Mouse (Mus musculus): Measurements from ENCODE around the gene AC140267.1. TPM values are rescaled to one million over a fixed set of nuclear protein-coding genes. Genes with fewer than 3 reads are reported as not detected.

Gene AC140267.1
- polyA plus RNA-seq, 1 experiment from 2014 or later = not detected

DNA sequence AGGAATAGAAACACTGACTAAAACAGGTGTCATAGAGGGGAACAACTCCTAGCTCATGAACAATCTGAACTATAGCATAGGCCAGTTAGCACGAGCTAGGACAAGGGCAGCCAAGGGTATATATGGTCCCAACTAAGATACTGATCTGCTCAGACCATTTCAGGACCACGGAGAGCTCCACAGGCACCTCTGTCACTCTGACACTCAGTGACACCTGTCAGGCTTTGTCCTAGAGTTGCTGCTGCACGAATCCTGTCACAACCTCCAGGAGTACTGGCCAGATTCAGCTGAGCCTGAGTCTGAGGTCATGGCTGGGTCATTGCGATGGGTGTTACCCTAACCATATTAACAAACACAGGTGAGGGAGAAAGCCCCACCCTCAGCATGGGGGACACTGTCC, 32.2 kb upstream of the AC140267.1 start:
- Histone ChIP-seq H3K4me2 (ENCODE audit: low read depth, severe bottlenecking) (no peak overlapping the region), H3K27me3 (ENCODE audit: control insufficient read depth, insufficient read depth, low read length) (no peaks in the 10 kb centered on the region), H3K4me1 (ENCODE audit: control insufficient read depth, insufficient read depth, low read length) (no peaks in the 10 kb centered on the region), H3K9ac (ENCODE audit: low read length) (no peak overlapping the region), H3K36me3 (ENCODE audit: control insufficient read depth, insufficient read depth, low read length) (no peaks in the 10 kb centered on the region), H3K4me3 (ENCODE audit: low read depth, low read length) (no peak overlapping the region), H3K9me3 (ENCODE audit: control insufficient read depth, low read length) (no peaks in the 10 kb centered on the region), H3K27ac (replicated peaks; ENCODE audit: low read depth, low read length) (no peak overlapping the region)
- DNase-seq (ENCODE audit: low spot score) = peak; percentile 73
- ATAC-seq (ENCODE audit: insufficient number of reproducible peaks, low FRiP score, low TSS enrichment, low read depth) = no peak
- 32% methylated on average over 4 of the region's 4 CpGs for WGBS

DNA sequence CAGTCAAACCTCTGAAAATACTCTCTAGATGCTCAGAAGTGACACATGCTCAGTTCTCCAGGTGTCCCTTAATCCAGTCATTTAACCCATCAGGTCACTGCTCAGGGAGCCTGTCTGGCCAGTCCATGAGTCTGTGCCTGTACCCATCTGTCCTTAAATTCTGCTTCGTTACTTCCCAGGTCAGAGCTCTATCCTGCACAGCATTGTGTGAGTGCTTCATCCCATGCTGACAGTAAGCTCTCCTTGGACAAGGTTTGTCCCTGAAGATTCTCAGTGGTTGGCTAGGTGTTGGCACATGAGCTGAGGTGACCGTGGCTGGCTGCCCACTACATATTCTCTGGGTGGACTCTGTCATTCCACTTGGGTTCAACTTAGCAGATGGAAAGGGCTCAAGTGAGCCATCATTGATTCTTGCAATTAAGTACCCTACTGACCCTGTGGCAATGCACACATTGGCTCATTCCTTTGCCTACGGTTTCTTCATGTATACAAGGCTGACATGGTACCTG, 29.5 kb upstream of the AC140267.1 start:
- Histone ChIP-seq H3K36me3 (ENCODE audit: control insufficient read depth, insufficient read depth, low read length) (no peaks in the 10 kb centered on the region), H3K4me1 (ENCODE audit: control insufficient read depth, insufficient read depth, low read length) (no peaks in the 10 kb centered on the region), H3K4me2 (ENCODE audit: low read depth, severe bottlenecking) (no peak overlapping the region), H3K27ac (replicated peaks; ENCODE audit: low read depth, low read length) (no peak overlapping the region), H3K9ac (ENCODE audit: low read length) (no peak overlapping the region), H3K9me3 (ENCODE audit: control insufficient read depth, low read length) (no peaks in the 10 kb centered on the region), H3K27me3 (ENCODE audit: control insufficient read depth, insufficient read depth, low read length) (no peaks in the 10 kb centered on the region), H3K4me3 (ENCODE audit: low read depth, low read length) (no peak overlapping the region)
- ATAC-seq (ENCODE audit: insufficient number of reproducible peaks, low FRiP score, low TSS enrichment, low read depth) (no peak), DNase-seq (ENCODE audit: low spot score) (no peak)
- WGBS = 92% methylated on average over 3 of the region's 3 CpGs

DNA sequence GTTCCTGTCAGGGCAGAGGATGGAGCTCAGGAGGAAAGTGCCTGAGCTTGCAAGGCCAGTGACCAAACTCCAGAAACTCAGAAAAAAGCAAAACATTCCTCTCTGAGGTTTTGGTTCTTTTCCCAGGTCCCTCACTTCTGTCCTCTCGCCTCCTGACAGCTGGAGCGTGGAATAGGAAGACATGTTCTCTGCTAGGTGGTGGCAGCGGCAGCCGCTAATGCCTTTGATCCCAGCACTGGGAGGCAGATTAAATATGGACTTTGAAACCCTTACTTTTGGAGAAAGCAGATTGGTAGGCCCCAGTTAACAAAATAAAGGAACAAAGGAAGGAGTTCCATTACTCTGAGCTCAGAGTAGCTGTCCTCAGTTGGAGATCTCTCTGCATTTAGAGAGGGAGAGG, 27.2 kb upstream of the AC140267.1 start:
- Histone ChIP-seq H3K27ac (replicated peaks; ENCODE audit: low read depth, low read length) (no peak overlapping the region), H3K27me3 (ENCODE audit: control insufficient read depth, insufficient read depth, low read length) (no peaks in the 10 kb centered on the region), H3K4me2 (ENCODE audit: low read depth, severe bottlenecking) (no peak overlapping the region), H3K9me3 (ENCODE audit: control insufficient read depth, low read length) (no peaks in the 10 kb centered on the region), H3K9ac (ENCODE audit: low read length) (no peak overlapping the region), H3K36me3 (ENCODE audit: control insufficient read depth, insufficient read depth, low read length) (peaks cover 2% of the 10 kb centered on the region; the same call in 1 of the 2 replicates), H3K4me3 (ENCODE audit: low read depth, low read length) (no peak overlapping the region), H3K4me1 (ENCODE audit: control insufficient read depth, insufficient read depth, low read length) (no peaks in the 10 kb centered on the region)
- WGBS = 30% methylated on average over 4 of the region's 4 CpGs
- DNase-seq (ENCODE audit: low spot score) = no peak
- no peak for ATAC-seq (ENCODE audit: insufficient number of reproducible peaks, low FRiP score, low TSS enrichment, low read depth)

DNA sequence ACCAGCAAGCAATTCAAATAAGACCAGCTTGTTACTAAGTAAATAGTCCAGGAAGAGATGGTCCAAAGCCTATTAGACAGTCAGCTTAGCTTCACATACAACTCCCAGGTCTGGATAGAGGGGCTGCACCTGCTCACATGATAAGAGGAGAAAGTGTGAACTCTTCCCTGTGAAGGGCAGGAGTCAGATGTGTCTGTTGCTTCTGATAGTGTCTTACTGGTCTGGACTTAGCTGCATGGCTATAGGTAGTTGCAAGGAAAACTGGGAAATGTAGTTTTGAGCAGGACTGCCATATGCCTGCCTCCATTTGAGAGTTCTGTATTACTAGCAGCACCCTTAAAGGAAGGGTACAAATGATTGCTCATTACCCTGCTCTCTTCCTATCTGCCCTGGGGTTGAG, 21.9 kb upstream of the AC140267.1 start:
- Histone ChIP-seq H3K36me3 (ENCODE audit: control insufficient read depth, insufficient read depth, low read length) (peaks cover 4% of the 10 kb centered on the region; the same call in 1 of the 2 replicates), H3K9me3 (ENCODE audit: control insufficient read depth, low read length) (no peaks in the 10 kb centered on the region), H3K4me3 (ENCODE audit: low read depth, low read length) (no peak overlapping the region), H3K27ac (replicated peaks; ENCODE audit: low read depth, low read length) (no peak overlapping the region), H3K4me2 (ENCODE audit: low read depth, severe bottlenecking) (no peak overlapping the region), H3K9ac (ENCODE audit: low read length) (no peak overlapping the region), H3K4me1 (ENCODE audit: control insufficient read depth, insufficient read depth, low read length) (peaks cover 2% of the 10 kb centered on the region; the same call in 1 of the 2 replicates), H3K27me3 (ENCODE audit: control insufficient read depth, insufficient read depth, low read length) (no peaks in the 10 kb centered on the region)
- no peak for DNase-seq (ENCODE audit: low spot score)
- ATAC-seq (ENCODE audit: insufficient number of reproducible peaks, low FRiP score, low TSS enrichment, low read depth) = no peak

DNA sequence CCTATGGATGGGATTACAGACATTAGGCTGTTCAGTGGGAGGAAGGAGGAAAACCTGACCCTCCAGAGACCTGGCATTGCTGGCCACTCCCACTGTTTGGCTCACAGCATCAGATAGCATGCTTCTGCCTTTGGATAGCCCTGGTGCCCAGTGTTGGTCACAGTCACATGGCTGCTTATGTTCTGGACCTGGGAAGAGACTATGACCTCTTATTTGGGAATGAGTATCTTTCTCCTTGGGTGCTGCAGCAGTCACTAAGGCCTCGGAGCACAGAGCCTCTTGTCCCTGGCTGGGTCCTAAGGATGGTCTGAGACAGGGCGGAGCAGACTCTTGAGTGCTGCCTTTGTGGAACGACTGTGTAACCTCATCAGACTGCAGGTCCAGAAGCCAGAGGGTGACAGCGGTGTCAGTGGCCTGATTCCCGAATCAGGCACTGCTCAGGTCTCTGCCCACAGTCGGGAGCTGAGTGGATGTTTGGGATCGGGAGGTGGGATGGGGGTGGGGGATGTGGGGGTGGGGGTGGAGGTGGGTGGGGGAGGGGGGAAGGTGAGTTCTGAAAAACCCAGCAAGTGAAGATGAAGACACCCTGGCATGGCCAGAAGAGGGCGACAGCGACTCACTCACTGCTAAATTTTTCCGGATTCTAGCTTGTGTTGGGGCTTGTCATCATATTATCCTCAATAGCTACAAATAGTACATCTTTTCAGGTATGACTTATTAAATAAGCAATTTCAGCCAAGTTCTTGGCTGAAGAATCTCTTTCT, 19.7 kb upstream of the AC140267.1 start:
- Histone ChIP-seq H3K4me3 (ENCODE audit: low read depth, low read length) (no peak overlapping the region), H3K9ac (ENCODE audit: low read length) (no peak overlapping the region), H3K27me3 (ENCODE audit: control insufficient read depth, insufficient read depth, low read length) (no peaks in the 10 kb centered on the region), H3K27ac (replicated peaks; ENCODE audit: low read depth, low read length) (no peak overlapping the region), H3K36me3 (ENCODE audit: control insufficient read depth, insufficient read depth, low read length) (peaks cover 4% of the 10 kb centered on the region; the same call in 1 of the 2 replicates), H3K4me1 (ENCODE audit: control insufficient read depth, insufficient read depth, low read length) (peaks cover 2% of the 10 kb centered on the region; the same call in 1 of the 2 replicates), H3K9me3 (ENCODE audit: control insufficient read depth, low read length) (no peaks in the 10 kb centered on the region), H3K4me2 (ENCODE audit: low read depth, severe bottlenecking) (no peak overlapping the region)
- DNase-seq (ENCODE audit: low spot score) = peak; percentile 48
- no peak for ATAC-seq (ENCODE audit: insufficient number of reproducible peaks, low FRiP score, low TSS enrichment, low read depth)
- 13% methylated on average over 10 of the region's 10 CpGs for WGBS

DNA sequence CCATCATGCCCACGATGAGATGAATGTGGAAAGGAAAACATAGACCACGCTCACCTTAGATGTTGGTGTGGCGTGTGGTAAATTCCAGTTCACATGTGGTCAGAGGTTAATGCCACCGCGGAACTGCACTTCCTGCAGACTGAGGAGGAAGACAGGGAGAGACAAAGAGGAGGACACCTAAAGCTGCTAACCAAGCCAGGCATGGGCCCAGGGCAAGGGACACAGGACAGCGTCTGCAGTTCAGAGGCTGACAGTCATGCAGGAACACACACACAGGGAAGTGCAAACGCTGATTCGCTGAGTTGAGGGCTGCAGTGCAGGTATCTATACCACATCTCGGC, 19.2 kb upstream of the AC140267.1 start:
- Histone ChIP-seq H3K9ac (ENCODE audit: low read length) (no peak overlapping the region), H3K27ac (replicated peaks; ENCODE audit: low read depth, low read length) (no peak overlapping the region), H3K4me2 (ENCODE audit: low read depth, severe bottlenecking) (no peak overlapping the region), H3K36me3 (ENCODE audit: control insufficient read depth, insufficient read depth, low read length) (peaks cover 4% of the 10 kb centered on the region; the same call in 1 of the 2 replicates), H3K4me1 (ENCODE audit: control insufficient read depth, insufficient read depth, low read length) (peaks cover 2% of the 10 kb centered on the region; the same call in 1 of the 2 replicates), H3K4me3 (ENCODE audit: low read depth, low read length) (no peak overlapping the region), H3K9me3 (ENCODE audit: control insufficient read depth, low read length) (no peaks in the 10 kb centered on the region), H3K27me3 (ENCODE audit: control insufficient read depth, insufficient read depth, low read length) (no peaks in the 10 kb centered on the region)
- WGBS = 62% methylated on average over 9 of the region's 9 CpGs
- DNase-seq (ENCODE audit: low spot score) (no peak), ATAC-seq (ENCODE audit: insufficient number of reproducible peaks, low FRiP score, low TSS enrichment, low read depth) (no peak)

DNA sequence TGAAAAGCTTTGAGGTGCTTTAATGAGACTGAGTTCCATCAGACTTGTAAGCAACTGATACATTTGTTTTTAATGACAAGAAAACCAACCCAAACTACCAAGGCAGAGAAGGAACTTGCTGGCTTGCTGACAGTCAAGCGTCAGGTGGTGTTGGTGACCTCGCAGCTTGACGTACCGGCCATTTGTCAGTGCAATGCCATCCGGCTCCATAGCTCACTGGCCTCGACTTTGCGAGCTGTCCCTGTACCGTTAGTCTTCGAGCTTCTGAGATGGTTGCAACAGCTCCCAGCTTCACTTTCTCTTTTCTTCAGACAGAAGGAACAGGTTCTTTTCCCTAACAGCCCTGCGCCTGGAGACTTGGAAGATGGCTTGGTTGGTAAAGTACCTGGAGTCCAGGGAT, 18.2 kb upstream of the AC140267.1 start:
- no peak overlapping the region for H3K9ac ChIP-seq (ENCODE audit: low read length)
- H3K27ac ChIP-seq (replicated peaks; ENCODE audit: low read depth, low read length) = no peak overlapping the region
- H3K4me2 ChIP-seq (ENCODE audit: low read depth, severe bottlenecking) = no peak overlapping the region
- WGBS = 86% methylated on average over 10 of the region's 10 CpGs
- no peak overlapping the region for H3K4me3 ChIP-seq (ENCODE audit: low read depth, low read length)
- no peaks in the 10 kb centered on the region for H3K27me3 ChIP-seq (ENCODE audit: control insufficient read depth, insufficient read depth, low read length)
- 0 out of 2 replicates have a peak, but pooled peaks cover 2% of the 10 kb centered on the region for H3K36me3 ChIP-seq (ENCODE audit: control insufficient read depth, insufficient read depth, low read length)
- H3K9me3 ChIP-seq (ENCODE audit: control insufficient read depth, low read length) = no peaks in the 10 kb centered on the region
- ATAC-seq (ENCODE audit: insufficient number of reproducible peaks, low FRiP score, low TSS enrichment, low read depth) = no peak
- no peak for DNase-seq (ENCODE audit: low spot score)
- H3K4me1 ChIP-seq (ENCODE audit: control insufficient read depth, insufficient read depth, low read length) = peaks cover 2% of the 10 kb centered on the region; the same call in 1 of the 2 replicates

DNA sequence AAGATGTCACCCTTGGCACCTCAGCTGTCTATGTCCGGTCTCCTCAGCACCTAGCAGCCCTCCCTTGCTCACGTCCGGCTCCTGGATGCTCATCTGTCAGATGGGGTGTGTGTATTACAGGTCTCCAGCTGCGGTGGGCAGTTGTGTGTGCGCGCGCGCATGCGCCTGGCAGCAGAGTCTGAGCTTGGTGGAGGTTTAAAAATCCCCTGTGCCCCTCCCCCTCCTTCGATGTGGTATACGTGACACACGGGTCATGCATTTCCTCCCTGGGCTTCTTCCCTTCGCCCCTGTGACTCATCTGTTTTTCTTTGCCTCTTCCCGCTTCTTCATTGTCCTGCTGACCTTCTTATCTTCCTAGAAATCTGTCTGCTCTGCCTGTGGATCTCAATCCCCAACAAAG, 16.4 kb upstream of the AC140267.1 start:
- Histone ChIP-seq H3K36me3 (ENCODE audit: control insufficient read depth, insufficient read depth, low read length) (0 out of 2 replicates have a peak, but pooled peaks cover 2% of the 10 kb centered on the region), H3K9me3 (ENCODE audit: control insufficient read depth, low read length) (no peaks in the 10 kb centered on the region), H3K4me1 (ENCODE audit: control insufficient read depth, insufficient read depth, low read length) (peaks cover 2% of the 10 kb centered on the region; the same call in 1 of the 2 replicates), H3K4me2 (ENCODE audit: low read depth, severe bottlenecking) (no peak overlapping the region), H3K27me3 (ENCODE audit: control insufficient read depth, insufficient read depth, low read length) (no peaks in the 10 kb centered on the region), H3K4me3 (ENCODE audit: low read depth, low read length) (no peak overlapping the region), H3K9ac (ENCODE audit: low read length) (no peak overlapping the region), H3K27ac (replicated peaks; ENCODE audit: low read depth, low read length) (no peak overlapping the region)
- ATAC-seq (ENCODE audit: insufficient number of reproducible peaks, low FRiP score, low TSS enrichment, low read depth) (no peak), DNase-seq (ENCODE audit: low spot score) (peak; percentile 29)
- WGBS = 55% methylated on average over 14 of the region's 14 CpGs
